ENCODE assay signal across 24 mouse cellular contexts in the genomic region with DNA sequence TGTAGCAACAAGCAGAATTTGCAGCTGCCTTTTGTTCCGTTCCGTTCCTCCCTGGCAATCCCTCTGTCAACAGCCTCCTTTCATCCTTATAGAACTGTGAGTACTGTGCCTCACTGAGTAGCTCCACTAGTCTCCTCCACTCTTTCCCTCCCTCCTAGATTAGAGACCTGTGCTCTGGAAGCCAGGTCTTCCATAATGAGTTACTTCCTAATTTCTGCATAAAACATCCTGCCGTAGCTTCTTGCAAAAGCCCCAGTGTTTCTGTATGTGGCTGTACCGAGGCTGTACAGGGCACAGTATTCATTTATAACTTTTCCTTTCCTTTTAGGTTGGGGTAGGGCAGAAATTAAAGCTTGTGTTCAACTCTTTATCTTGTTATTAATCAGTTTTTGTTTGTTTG. TPM values are rescaled to one million over a fixed set of nuclear protein-coding genes. Genes with fewer than 3 reads are reported as not detected.
DNase-seq lines count a peak whose midpoint lies in the region; ATAC-seq and TF ChIP-seq lines count a peak whose summit lies in the region.
"Had no signal": no experiment of that assay in that cellular context is flagged by ENCODE, and none has a peak within 500 bp of the region (broad histone marks: within the 10 kb centered on the region; RNA-seq: fewer than 3 reads in every experiment).

No protein-coding gene starts in this region.

- no peaks in the 10 kb centered on the region for H3K9me3 ChIP-seq in lung, postnatal 0 days (ENCODE audit: low read length)
- no peaks in the 10 kb centered on the region for H3K9me3 ChIP-seq in megakaryocyte, embryonic 14.5 days
- H3K9me3 ChIP-seq in hindbrain, embryonic 12.5 days (replicated peaks): no peaks in the 10 kb centered on the region
- H3K9me3 ChIP-seq: embryonic facial prominence, embryonic 10.5 days; embryonic facial prominence, embryonic 15.5 days; forebrain, embryonic 13.5 days; G1E; heart, embryonic 12.5 days; hindbrain, embryonic 13.5 days; limb, embryonic 10.5 days; limb, embryonic 15.5 days had no signal

- WGBS in lung, postnatal 0 days: 70% methylated on average over 4 of the region's 4 CpGs
- WGBS in hindbrain, embryonic 12.5 days: 78% methylated on average over 4 of the region's 4 CpGs

- H3K27ac ChIP-seq in gastrocnemius, adult 2 months: no peak overlapping the region; the same call in 1 of the 2 replicates
- H3K27ac ChIP-seq in lung, postnatal 0 days (ENCODE audit: low read length): no peak overlapping the region
- no peak overlapping the region for H3K27ac ChIP-seq in hindbrain, embryonic 12.5 days
- H3K27ac ChIP-seq: embryonic facial prominence, embryonic 10.5 days; embryonic facial prominence, embryonic 15.5 days; forebrain, embryonic 13.5 days; hindbrain, embryonic 13.5 days; limb, embryonic 10.5 days; limb, embryonic 15.5 days; stomach, postnatal 0 days had no signal

- DNase-seq in gastrocnemius, adult 2 months: no peak
- DNase-seq in gastrocnemius, postnatal 4 days (ENCODE audit: low spot score in 2 of 2): no peak
- no peak for DNase-seq in lung, postnatal 0 days (ENCODE audit: low spot score)
- no peak for DNase-seq in lung, adult 18-20 months
- no peak for DNase-seq in adrenal gland, postnatal 25 days
- DNase-seq in lung, postnatal 10 days: no peak
- DNase-seq: cerebellum, adult 11-12 months; gastrocnemius, postnatal 14 days; right cerebral cortex, postnatal 4 days; thymus, adult 18-20 months had no signal

- H3K4me1 ChIP-seq in lung, postnatal 0 days (ENCODE audit: insufficient read depth, low read depth, low read length): no peaks in the 10 kb centered on the region
- H3K4me1 ChIP-seq in megakaryocyte, embryonic 14.5 days: peaks cover 21% of the 10 kb centered on the region
- no peaks in the 10 kb centered on the region for H3K4me1 ChIP-seq in hindbrain, embryonic 12.5 days
- H3K4me1 ChIP-seq: embryonic facial prominence, embryonic 10.5 days; embryonic facial prominence, embryonic 15.5 days; forebrain, embryonic 13.5 days; heart, embryonic 12.5 days; hindbrain, embryonic 13.5 days; limb, embryonic 10.5 days; limb, embryonic 15.5 days had no signal

- no peak for TF ChIP-seq CTCF in gastrocnemius, adult 2 months (IDR thresholded peaks at IDR 0.05)
- no peak for TF ChIP-seq CTCF in lung, postnatal 0 days (IDR thresholded peaks at IDR 0.05)

- H3K9ac ChIP-seq in lung, postnatal 0 days (replicated peaks; ENCODE audit: low read depth): no peak overlapping the region
- H3K9ac ChIP-seq in hindbrain, embryonic 12.5 days: no peak overlapping the region
- H3K9ac ChIP-seq: embryonic facial prominence, embryonic 15.5 days; forebrain, embryonic 13.5 days; heart, embryonic 12.5 days; hindbrain, embryonic 13.5 days; limb, embryonic 15.5 days; lung, embryonic 14.5 days had no signal

- intact Hi-C loops in gastrocnemius, adult 2 months (cut with DNase I): loop anchor here (5.0 kb wide), 2 partner anchors 38 to 53 kb away; no protein-coding TSS in a partner anchor

- H3K27me3 ChIP-seq in lung, postnatal 0 days (replicated peaks; ENCODE audit: insufficient read depth, low read length): no peaks in the 10 kb centered on the region
- no peaks in the 10 kb centered on the region for H3K27me3 ChIP-seq in megakaryocyte, embryonic 14.5 days (replicated peaks)
- H3K27me3 ChIP-seq in hindbrain, embryonic 12.5 days: no peaks in the 10 kb centered on the region
- H3K27me3 ChIP-seq: embryonic facial prominence, embryonic 15.5 days; forebrain, embryonic 13.5 days; heart, embryonic 12.5 days; hindbrain, embryonic 13.5 days; limb, embryonic 15.5 days; Patski had no signal

- TF ChIP-seq EP300 in lung, postnatal 0 days (IDR thresholded peaks at IDR 0.05): no peak

- no peaks in the 10 kb centered on the region for H3K36me3 ChIP-seq in lung, postnatal 0 days (ENCODE audit: insufficient read depth, low read length)
- H3K36me3 ChIP-seq in megakaryocyte, embryonic 14.5 days (replicated peaks; ENCODE audit: low read length): no peaks in the 10 kb centered on the region
- no peaks in the 10 kb centered on the region for H3K36me3 ChIP-seq in hindbrain, embryonic 12.5 days
- H3K36me3 ChIP-seq: embryonic facial prominence, embryonic 10.5 days; embryonic facial prominence, embryonic 15.5 days; G1E; heart, embryonic 12.5 days; hindbrain, embryonic 13.5 days; limb, embryonic 10.5 days; limb, embryonic 15.5 days had no signal

- ATAC-seq in lung, postnatal 0 days: no peak
- ATAC-seq in hindbrain, embryonic 12.5 days (ENCODE audit: low FRiP score): no peak

- peak overlapping the region; percentile 49 for H3K4me3 ChIP-seq in gastrocnemius, adult 2 months
- H3K4me3 ChIP-seq in lung, postnatal 0 days (ENCODE audit: low read depth, low read length): no peak overlapping the region
- peak overlapping the region; percentile 50 for H3K4me3 ChIP-seq in megakaryocyte, embryonic 14.5 days (replicated peaks)
- no peak overlapping the region for H3K4me3 ChIP-seq in hindbrain, embryonic 12.5 days
- H3K4me3 ChIP-seq: embryonic facial prominence, embryonic 10.5 days; embryonic facial prominence, embryonic 15.5 days; forebrain, embryonic 13.5 days; heart, adult 2 months; heart, embryonic 12.5 days; hindbrain, embryonic 13.5 days; limb, embryonic 10.5 days; limb, embryonic 15.5 days had no signal

- H3K4me2 ChIP-seq in lung, postnatal 0 days (replicated peaks; ENCODE audit: low read depth, low read length): peak overlapping the region; percentile 27; the same call in 1 of the 2 replicates
- no peak overlapping the region for H3K4me2 ChIP-seq in hindbrain, embryonic 12.5 days (replicated peaks)
- H3K4me2 ChIP-seq: embryonic facial prominence, embryonic 15.5 days; forebrain, embryonic 13.5 days; heart, embryonic 12.5 days; hindbrain, embryonic 13.5 days; limb, embryonic 15.5 days; lung, embryonic 14.5 days had no signal

RNA-seq across cellular contexts. Expression of gene Ccnl1, which starts 32.5 kb away (rescaled TPM):
- 10 to 100 TPM; 15.5 to 19.0 TPM for total RNA-seq in gastrocnemius, adult 2 months (2021)
- 10 to 100 TPM; 35.7 to 54.3 TPM for total RNA-seq in gastrocnemius, postnatal 4 days (2021)
- 94.5 and 99.4 TPM in 2 replicates for polyA plus RNA-seq in lung, postnatal 0 days (2015; fragmentation: Nextera tagmentation; extraction: Ambion mirVana)
- polyA plus RNA-seq in megakaryocyte, embryonic 14.5 days (2012; ENCODE audit: insufficient read depth, low replicate concordance): 21.7 and 48.3 TPM in 2 replicates
- 122 and 123 TPM in 2 replicates for polyA plus RNA-seq in hindbrain, embryonic 12.5 days (2016; fragmentation: Nextera tagmentation; extraction: Ambion mirVana)
- 97.6 and 105 TPM in 2 replicates for total RNA-seq in adrenal gland, postnatal 25 days (2021)

Comparison
In these comparisons a context has a peak if more than half of its experiments do, and no peak if none do; other contexts are left out.
1. H3K4me3 ChIP-seq: peak in gastrocnemius, adult 2 months (single experiment) and megakaryocyte, embryonic 14.5 days (single experiment); none in lung, postnatal 0 days (single experiment) and hindbrain, embryonic 12.5 days (single experiment).